Mouse (Mus musculus): ENCODE measurements around the gene 6430628N08Rik.

6430628N08Rik gene

GRCm38 (mm10) chr4:115890553-115890952 is at the start of gene 6430628N08Rik:
TSS of gene 6430628N08Rik (plus strand) at chr4:115890665.
- POLR2A ChIA-PET = interaction anchor here in 1 of 4 experiments (1.0 to 2.6 kb wide), 2 partner anchors 10 to 51 kb away, joined by 3 to 9 read pairs; partner anchors contain the start of gene Mknk1
- CTCF ChIA-PET = interaction anchor here (0.5 to 1.8 kb wide), 6 partner anchors 8 to 159 kb away, joined by 3 to 5 read pairs (median 4); no protein-coding TSS in a partner anchor

GRCm38 (mm10) chr4:115840842-115841241 is 49.6 kb upstream of the 6430628N08Rik start:
- CTCF ChIA-PET = no interaction called here

GRCm38 (mm10) chr4:115846656-115847055 is 43.8 kb upstream of the 6430628N08Rik start:
- ChIA-PET CTCF (interaction anchor here in 2 of 4 experiments (0.5 to 0.8 kb wide), 3 partner anchors 47 to 159 kb away, joined by 3 read pairs; no protein-coding TSS in a partner anchor), POLR2A (interaction anchor here (0.9 to 1.6 kb wide), 12 partner anchors 7 to 839 kb away, joined by 3 to 8 read pairs (median 4); partner anchors contain the start of genes Mknk1 (in 2 of the 4), Mob3c (in 1 of the 4) and Prdx1 (in 1 of the 4))

More at GRCm38 (mm10) chr4:115840842-115841241, 49.6 kb upstream of the 6430628N08Rik start:
- POLR2A ChIA-PET = interaction anchor here in 2 of 4 experiments (0.6 to 5.6 kb wide), 8 partner anchors 11 to 213 kb away, joined by 3 to 52 read pairs (median 16); partner anchors contain the start of genes Mob3c (in 2 of the 2), Atpaf1 (in 1 of the 2) and Nsun4 (in 1 of the 2)

- CTCF ChIA-PET = interaction anchor here in 2 of 4 experiments (0.5 to 0.8 kb wide), 4 partner anchors 18 to 158 kb away, joined by 3 read pairs; no protein-coding TSS in a partner anchor
- POLR2A ChIA-PET = interaction anchor here (0.6 to 1.6 kb wide), 17 partner anchors 8 to 838 kb away, joined by 3 to 8 read pairs (median 3); partner anchors contain the start of genes Mknk1 (in 3 of the 4), Atpaf1 (in 1 of the 4), Mob3c (in 1 of the 4) and Nsun4 (in 1 of the 4)
Measured at GRCm38 (mm10) chr4:115847377-115847776, 43.1 kb upstream of the 6430628N08Rik start.

GRCm38 (mm10) chr4:115848083-115848482 is 42.4 kb upstream of the 6430628N08Rik start:
- POLR2A ChIA-PET = interaction anchor here in 3 of 4 experiments (0.6 to 1.6 kb wide), 10 partner anchors 9 to 373 kb away, joined by 3 to 8 read pairs (median 4); partner anchors contain the start of genes Mknk1 (in 3 of the 3), Atpaf1 (in 1 of the 3), Nsun4 (in 1 of the 3) and Pik3r3 (in 1 of the 3)
- CTCF ChIA-PET = interaction anchor here in 1 of 4 experiments (0.7 kb wide), 1 partner anchor 18 kb away, joined by 3 read pairs; no protein-coding TSS in a partner anchor

- CTCF ChIA-PET = no interaction called here
- POLR2A ChIA-PET = interaction anchor here in 3 of 4 experiments (0.7 to 1.6 kb wide), 3 partner anchors 10 to 111 kb away, joined by 3 read pairs; partner anchors contain the start of genes Mknk1 (in 2 of the 3) and Efcab14 (in 1 of the 3)
Measured at GRCm38 (mm10) chr4:115848990-115849677, 41.3 kb upstream of the 6430628N08Rik start.

- ChIA-PET POLR2A (interaction anchor here in 2 of 4 experiments (1.2 to 1.6 kb wide), 2 partner anchors 11 to 112 kb away, joined by 3 read pairs; partner anchors contain the start of genes Efcab14 (in 1 of the 2) and Mknk1 (in 1 of the 2)), CTCF (no interaction called here)
Measured at GRCm38 (mm10) chr4:115850111-115850510, 40.4 kb upstream of the 6430628N08Rik start.

GRCm38 (mm10) chr4:115850631-115851030 is 39.8 kb upstream of the 6430628N08Rik start:
- ChIA-PET CTCF (no interaction called here), POLR2A (interaction anchor here in 1 of 4 experiments (1.2 kb wide), 1 partner anchor 11 kb away, joined by 3 read pairs; the partner anchor contains the start of gene Mknk1)

GRCm38 (mm10) chr4:115851569-115851968 is 38.9 kb upstream of the 6430628N08Rik start:
- ChIA-PET CTCF (interaction anchor here in 1 of 4 experiments (1.1 kb wide), 1 partner anchor 114 kb away, joined by 3 read pairs; the partner anchor contains the start of gene Efcab14), POLR2A (interaction anchor here in 1 of 4 experiments (0.8 kb wide), 1 partner anchor 118 kb away, joined by 3 read pairs; no protein-coding TSS in a partner anchor)

- CTCF ChIA-PET = no interaction called here
- POLR2A ChIA-PET = interaction anchor here in 2 of 4 experiments (0.7 to 1.8 kb wide), 3 partner anchors 16 to 18 kb away, joined by 3 to 4 read pairs (median 3); partner anchors contain the start of gene Mknk1 (in 2 of the 2)
Measured at GRCm38 (mm10) chr4:115855100-115855499, 35.4 kb upstream of the 6430628N08Rik start.

- POLR2A ChIA-PET = interaction anchor here in 2 of 4 experiments (0.7 to 1.8 kb wide), 3 partner anchors 16 to 18 kb away, joined by 3 to 4 read pairs (median 3); partner anchors contain the start of gene Mknk1 (in 2 of the 2)
- CTCF ChIA-PET = interaction anchor here in 1 of 4 experiments (0.8 kb wide), 1 partner anchor 42 kb away, joined by 3 read pairs; no protein-coding TSS in a partner anchor
Measured at GRCm38 (mm10) chr4:115855609-115856008, 34.9 kb upstream of the 6430628N08Rik start.

- CTCF ChIA-PET = interaction anchor here in 1 of 4 experiments (0.8 kb wide), 1 partner anchor 42 kb away, joined by 3 read pairs; no protein-coding TSS in a partner anchor
- POLR2A ChIA-PET = interaction anchor here in 1 of 4 experiments (1.3 to 1.8 kb wide), 3 partner anchors 9 to 19 kb away, joined by 3 to 4 read pairs (median 3); partner anchors contain the start of gene Mknk1
Measured at GRCm38 (mm10) chr4:115856282-115856681, 34.2 kb upstream of the 6430628N08Rik start.

- CTCF ChIA-PET = interaction anchor here in 1 of 4 experiments (0.5 kb wide), 1 partner anchor 123 kb away, joined by 3 read pairs; no protein-coding TSS in a partner anchor
- POLR2A ChIA-PET = interaction anchor here in 2 of 4 experiments (1.3 to 1.5 kb wide), 2 partner anchors 10 to 42 kb away, joined by 3 read pairs; no protein-coding TSS in a partner anchor
Measured at GRCm38 (mm10) chr4:115857293-115857883, 33.1 kb upstream of the 6430628N08Rik start.

- ChIA-PET POLR2A (interaction anchor here in 2 of 4 experiments (1.2 to 1.4 kb wide), 2 partner anchors 24 to 157 kb away, joined by 3 read pairs; partner anchors contain the start of gene Mknk1 (in 1 of the 2)), CTCF (no interaction called here)
Measured at GRCm38 (mm10) chr4:115863352-115863751, 27.1 kb upstream of the 6430628N08Rik start.

- CTCF ChIA-PET = no interaction called here
- POLR2A ChIA-PET = no interaction called here
Measured at GRCm38 (mm10) chr4:115863880-115864279, 26.6 kb upstream of the 6430628N08Rik start.

- ChIA-PET CTCF (interaction anchor here in 3 of 4 experiments (0.5 to 1.3 kb wide), 5 partner anchors 135 to 773 kb away, joined by 3 to 5 read pairs (median 4); no protein-coding TSS in a partner anchor), POLR2A (interaction anchor here in 3 of 4 experiments (0.6 to 1.7 kb wide), 9 partner anchors 8 to 1230 kb away, joined by 3 to 5 read pairs (median 3); partner anchors contain the start of gene Mknk1 (in 2 of the 3))
Measured at GRCm38 (mm10) chr4:115869512-115870210, 20.8 kb upstream of the 6430628N08Rik start.

GRCm38 (mm10) chr4:115873231-115873630 is 17.2 kb upstream of the 6430628N08Rik start:
- ChIA-PET CTCF (interaction anchor here in 1 of 4 experiments (0.7 kb wide), 2 partner anchors 107 to 163 kb away, joined by 3 read pairs; no protein-coding TSS in a partner anchor), POLR2A (interaction anchor here in 3 of 4 experiments (0.7 to 2.0 kb wide), 10 partner anchors 10 to 180 kb away, joined by 3 to 9 read pairs (median 4); partner anchors contain the start of genes Efcab14 (in 1 of the 3), Mknk1 (in 1 of the 3), Mob3c (in 1 of the 3) and Nsun4 (in 1 of the 3))

Data from embryonic stem cell, embryonic (primary cell).